Mouse (Mus musculus): Measurements from ENCODE around the gene Rnaseh1.

Gene Rnaseh1

GRCm38 (mm10) chr12:28667287-28667686, 17.9 kb downstream of the Rnaseh1 start:
- no peak for DNase-seq (ENCODE audit: low spot score in 2 of 2)

GRCm38 (mm10) chr12:28674038-28674720, 24.8 kb downstream of the Rnaseh1 start:
- DNase-seq (ENCODE audit: low spot score in 2 of 2), result no peak

- peak; percentile 75 to 82 for DNase-seq (ENCODE audit: low spot score in 2 of 2)
Measured at GRCm38 (mm10) chr12:28675121-28675924, 25.9 kb downstream of the Rnaseh1 start, which contains the start of gene Adi1. Gene Adi1, plus strand, starts transcription at chr12:28675231.

DNA sequence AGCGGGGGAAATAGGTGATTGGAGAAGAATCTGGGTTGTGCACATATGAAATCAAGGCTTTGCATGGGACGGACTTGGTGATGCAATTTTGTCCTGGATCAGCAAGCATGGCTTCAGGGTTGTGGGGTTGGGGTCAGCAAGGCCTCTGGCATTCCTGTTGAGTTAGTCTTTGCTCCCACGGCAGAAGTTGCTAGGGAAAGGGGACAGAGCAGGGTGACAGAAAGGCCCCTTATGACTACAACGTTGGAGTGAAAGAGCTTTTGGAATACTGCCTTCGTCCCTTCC, 26.5 kb downstream of the Rnaseh1 start:
- no peak for DNase-seq (ENCODE audit: low spot score in 2 of 2)

DNA sequence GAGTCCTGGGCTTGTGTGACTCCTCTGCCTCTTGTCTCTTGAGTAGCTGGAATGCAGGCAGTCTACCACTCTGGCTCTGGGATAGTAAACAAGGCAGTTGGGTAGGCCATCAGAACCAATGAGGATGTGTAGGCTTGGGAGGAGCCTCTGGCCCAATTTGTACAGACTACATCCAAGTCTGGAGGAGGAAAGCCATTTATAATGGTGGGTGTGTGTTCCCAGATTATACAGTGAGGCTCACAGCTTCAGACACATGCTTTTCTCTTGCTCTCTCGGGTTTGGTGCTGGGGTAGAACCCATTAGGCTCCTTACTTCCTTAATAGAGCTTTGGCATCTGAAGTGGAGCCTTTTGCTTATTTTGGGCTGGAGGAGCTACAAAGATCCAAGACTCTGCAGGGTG, 35.3 kb downstream of the Rnaseh1 start:
- no peak for DNase-seq (ENCODE audit: low spot score in 2 of 2)

DNA sequence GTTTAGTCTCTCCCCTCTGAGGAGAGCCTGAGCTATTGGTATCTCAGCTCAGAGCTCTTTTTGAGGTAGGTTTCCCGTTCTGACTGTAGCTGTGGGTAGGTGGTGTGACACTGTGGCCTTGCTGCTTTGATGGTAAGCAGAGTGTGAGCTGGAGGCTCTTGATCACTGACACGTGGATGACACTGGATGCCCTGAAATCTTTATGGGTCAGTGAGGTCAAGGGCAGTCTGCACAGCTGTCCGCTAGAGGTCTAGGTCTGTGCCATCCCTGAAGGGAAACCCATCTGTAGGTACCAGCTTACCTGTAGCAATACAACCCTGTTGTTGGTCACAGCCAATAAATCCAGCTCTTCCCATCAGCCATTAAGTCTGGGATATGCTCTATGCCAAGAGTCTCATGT, 36.4 kb downstream of the Rnaseh1 start:
- no peak for DNase-seq (ENCODE audit: low spot score in 2 of 2)

DNA sequence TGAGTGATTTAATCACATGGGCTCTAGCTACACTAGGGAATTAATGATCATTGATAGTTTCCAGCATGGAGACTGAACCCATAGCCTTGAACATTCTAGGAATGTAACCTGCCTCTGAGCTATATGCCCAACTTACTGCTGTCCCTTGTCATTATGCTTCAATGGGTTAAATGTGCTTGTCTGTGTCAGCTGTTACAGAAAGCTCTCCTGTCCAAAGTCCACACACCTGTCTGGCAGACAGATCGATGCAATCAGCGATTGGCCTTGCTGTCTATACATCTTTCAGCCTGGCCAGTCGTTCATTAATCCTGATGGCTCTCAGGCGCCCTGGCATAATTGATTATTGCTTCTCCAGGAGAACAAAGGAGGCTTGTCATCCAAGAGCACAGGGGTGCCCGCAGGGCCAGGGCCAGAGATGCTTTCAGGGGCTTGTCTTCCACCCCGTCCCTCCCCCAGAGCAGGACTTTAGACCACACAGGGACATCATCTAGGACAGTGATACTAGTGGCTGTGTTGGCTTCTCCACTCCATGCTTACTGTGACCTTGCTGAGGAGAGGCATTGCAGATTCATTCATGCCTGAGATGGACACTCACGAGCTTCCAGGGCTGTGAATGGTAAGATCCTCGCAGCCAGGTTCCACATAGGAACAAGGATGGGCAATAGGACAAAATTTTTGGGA, 36.9 kb downstream of the Rnaseh1 start:
- DNase-seq (ENCODE audit: low spot score in 2 of 2), result no peak

- no peak for DNase-seq (ENCODE audit: low spot score in 2 of 2)
Measured at GRCm38 (mm10) chr12:28688996-28689395, 39.6 kb downstream of the Rnaseh1 start.

- no peak for DNase-seq (ENCODE audit: low spot score in 2 of 2)
Measured at GRCm38 (mm10) chr12:28690730-28691129, 41.3 kb downstream of the Rnaseh1 start.

- DNase-seq (ENCODE audit: low spot score in 2 of 2), result no peak
Measured at GRCm38 (mm10) chr12:28693738-28694137, 44.3 kb downstream of the Rnaseh1 start.

GRCm38 (mm10) chr12:28694231-28694630, 44.8 kb downstream of the Rnaseh1 start:
- DNase-seq (ENCODE audit: low spot score in 2 of 2), result no peak

DNA sequence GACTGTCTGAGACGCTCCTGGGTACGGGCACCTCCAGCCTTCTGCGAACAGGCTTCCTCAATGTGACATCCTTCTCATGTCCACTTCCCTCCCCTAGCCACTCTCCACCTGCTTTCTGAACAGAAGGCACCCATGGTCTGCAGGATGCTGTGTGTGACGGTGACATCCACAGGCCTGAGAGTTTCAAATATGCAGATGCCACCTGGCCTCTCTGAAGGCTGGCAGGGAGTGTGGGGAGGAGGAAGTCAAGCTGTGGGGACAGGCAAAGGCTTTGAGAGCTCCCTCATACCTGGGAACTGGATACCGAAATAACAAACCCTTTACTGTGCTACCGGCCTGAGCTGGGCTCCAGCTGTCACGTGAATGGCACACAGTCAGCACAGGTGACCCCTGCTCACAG, 45.4 kb downstream of the Rnaseh1 start:
- DNase-seq (ENCODE audit: low spot score in 2 of 2), result no peak

- no peak for DNase-seq (ENCODE audit: low spot score in 2 of 2)
Measured at GRCm38 (mm10) chr12:28697821-28698595, 48.6 kb downstream of the Rnaseh1 start.

DNA sequence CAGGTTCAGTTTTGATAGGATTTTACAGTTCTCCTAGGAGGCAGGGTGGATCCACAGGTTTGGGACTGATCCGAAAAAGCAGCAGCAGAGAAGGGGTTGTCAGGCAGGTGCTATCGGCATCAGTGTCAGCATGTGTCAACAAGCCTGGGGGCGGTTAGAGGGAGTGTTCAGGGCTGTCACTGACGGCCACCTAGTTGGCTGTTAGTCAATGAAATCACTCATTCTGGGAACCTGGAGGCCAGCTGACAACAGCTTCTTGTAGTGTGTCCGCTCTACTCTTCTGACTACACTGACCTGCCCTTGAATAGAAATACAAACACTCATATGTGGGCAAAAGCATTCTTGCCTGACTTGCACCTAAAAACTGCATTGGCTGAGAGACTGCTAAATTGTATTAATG, 49.7 kb downstream of the Rnaseh1 start:
- DNase-seq (ENCODE audit: low spot score in 2 of 2), result no peak

- DNase-seq (ENCODE audit: low spot score in 2 of 2), result peak; percentile 34 to 41
Measured at GRCm38 (mm10) chr12:28699656-28700055, 50.3 kb downstream of the Rnaseh1 start.

DNA sequence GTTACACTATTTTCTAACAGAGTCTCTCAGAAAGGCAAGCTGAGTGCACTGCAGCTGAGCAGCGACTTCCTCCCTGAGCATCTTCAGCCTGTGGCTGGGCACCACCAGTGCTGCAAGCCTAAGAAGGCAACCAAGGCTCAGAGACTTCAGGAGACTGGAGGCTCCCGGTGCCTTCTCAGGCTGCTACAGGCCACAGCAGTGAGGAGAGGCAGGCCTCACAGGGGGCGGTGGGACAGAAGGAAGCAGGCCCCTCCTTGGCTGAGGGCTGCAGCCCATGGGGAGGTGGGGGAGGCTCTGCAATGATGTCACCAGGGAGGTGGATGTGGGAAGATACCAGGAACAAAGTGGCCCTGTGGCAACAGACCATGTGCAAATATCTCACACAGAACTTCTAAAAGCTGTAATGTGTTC, 50.7 kb downstream of the Rnaseh1 start:
- DNase-seq (ENCODE audit: low spot score in 2 of 2), result no peak

DNA sequence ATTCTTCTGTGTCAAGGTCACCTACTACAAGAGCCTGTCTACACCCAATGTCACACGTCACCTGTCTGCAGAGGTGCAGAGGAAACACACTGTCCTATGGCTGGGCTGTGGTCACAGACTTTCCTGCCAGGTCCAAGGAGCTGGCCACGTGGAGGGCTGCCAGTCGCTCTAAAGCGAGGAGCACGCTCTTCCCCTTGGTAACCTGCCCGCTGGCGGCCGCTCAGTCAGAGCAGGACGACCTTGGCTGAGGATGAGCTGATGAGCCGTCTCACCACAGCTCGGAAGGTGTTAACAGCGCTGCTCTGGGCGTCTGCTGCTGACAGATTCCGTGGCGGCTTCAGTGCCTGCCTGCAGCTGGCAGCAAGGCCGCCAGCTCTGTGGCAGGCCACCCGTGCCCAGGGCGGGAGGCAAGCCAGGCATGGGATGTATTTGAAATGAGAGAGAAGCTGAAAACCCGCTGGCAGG, 51.2 kb downstream of the Rnaseh1 start:
- no peak for DNase-seq (ENCODE audit: low spot score in 2 of 2)

DNA sequence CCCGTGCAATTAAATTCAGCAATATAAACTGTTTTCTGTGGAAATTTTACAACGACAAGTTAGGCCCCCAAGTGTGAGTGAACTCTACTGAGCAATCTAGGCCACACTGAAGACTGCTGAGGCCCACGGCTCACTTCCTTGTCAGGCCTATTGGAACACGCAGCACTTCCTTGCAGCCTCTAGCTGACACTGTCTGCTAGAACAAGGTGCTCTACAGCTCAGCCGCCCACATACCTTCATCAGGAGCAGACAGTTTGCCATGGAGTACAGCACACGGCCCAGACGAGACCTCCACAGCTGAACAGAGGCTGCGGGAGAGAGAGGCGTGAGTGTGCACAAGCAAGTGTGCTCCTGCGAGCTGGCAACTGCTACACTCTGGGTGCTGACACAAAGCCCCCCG, 51.9 kb downstream of the Rnaseh1 start:
- DNase-seq (ENCODE audit: low spot score in 2 of 2), result no peak

DNA sequence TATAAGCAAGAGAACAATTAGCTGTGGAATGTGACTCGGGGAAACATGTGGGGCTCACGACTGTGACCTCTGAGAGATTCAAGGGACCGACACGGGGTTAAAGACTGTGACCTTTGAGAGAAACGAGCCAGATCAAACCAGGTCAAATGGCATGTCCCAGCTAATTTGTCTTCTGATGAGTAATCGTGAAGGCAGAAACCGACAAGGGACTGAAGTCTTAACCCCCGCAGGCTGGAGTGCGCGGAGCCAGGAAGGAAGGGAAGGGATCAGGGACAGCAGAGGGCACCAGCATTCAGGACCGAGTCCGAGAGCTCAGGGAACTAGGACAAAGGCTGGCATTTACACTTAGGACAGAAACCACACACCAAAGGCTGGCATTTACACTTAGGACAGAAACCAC, 55.0 kb downstream of the Rnaseh1 start:
- no peak for DNase-seq (ENCODE audit: low spot score in 2 of 2)

DNA sequence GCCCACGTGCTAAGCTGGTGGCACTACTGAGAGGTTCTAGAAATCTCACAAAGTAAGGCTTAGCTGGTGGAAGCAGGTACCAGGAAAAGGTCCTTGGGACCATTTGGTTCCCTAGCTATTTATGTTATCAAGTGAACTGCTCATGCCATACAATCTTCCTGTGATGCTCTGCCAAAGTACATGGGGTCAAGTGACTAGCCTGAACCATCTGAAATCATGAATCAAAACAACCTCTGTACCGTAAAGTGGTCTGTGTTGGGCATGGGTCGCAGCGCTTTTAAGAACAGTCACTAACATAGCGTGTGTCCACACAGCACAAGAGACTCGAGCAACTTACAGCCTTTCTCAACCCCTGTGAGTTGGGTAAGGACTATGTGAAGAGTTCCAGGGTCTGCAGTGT, 55.8 kb downstream of the Rnaseh1 start:
- no peak for DNase-seq (ENCODE audit: low spot score in 2 of 2)

DNA sequence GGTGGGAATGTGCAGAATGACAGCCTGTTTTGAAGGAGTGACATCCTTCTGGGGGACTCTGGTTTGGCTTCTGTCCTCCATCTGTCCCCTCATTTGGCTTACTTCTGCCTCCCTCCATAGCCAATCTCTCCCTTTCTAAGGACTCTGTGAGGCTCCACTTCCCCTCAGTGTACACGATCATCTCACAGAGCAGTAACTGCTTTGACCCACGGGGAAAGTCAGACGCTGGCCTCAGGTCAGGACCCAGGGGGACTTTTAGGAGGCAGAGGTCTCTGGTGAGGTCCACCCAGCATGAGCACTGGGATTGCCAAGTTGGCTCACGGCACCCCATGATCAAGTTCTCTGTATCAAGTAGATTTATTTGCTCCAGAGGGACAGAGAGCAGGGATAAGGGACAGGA, 58.8 kb downstream of the Rnaseh1 start:
- no peak for DNase-seq (ENCODE audit: low spot score in 2 of 2)
